Mouse (Mus musculus): ENCODE measurements around the gene Fbxl8. TPM values are rescaled to one million over a fixed set of nuclear protein-coding genes. Genes with fewer than 3 reads are reported as not detected.
A peak's percentile ranks its signal among the peaks of the same experiment; 100 is the strongest.
"Not testable (repeated sequence)": the region's sequence is repeated elsewhere in the genome, so short reads cannot be mapped to it uniquely, and the experiment has no call there.

The Fbxl8 gene
- 6.2 and 8.9 TPM in 2 replicates for polyA plus RNA-seq (2012; ENCODE audit: insufficient read depth, low replicate concordance)

GRCm38 (mm10) chr8:105264024-105264982 is at the start of gene Fbxl8, which contains the start of gene Tradd:
Fbxl8 (plus strand) TSS chr8:105264648.
Tradd (minus strand) TSS chr8:105264609.
- Histone ChIP-seq H3K4me1 (peaks cover 67% of the 10 kb centered on the region), H3K36me3 (replicated peaks; ENCODE audit: low read length) (peaks cover 55% of the 10 kb centered on the region), H3K27me3 (replicated peaks) (peaks cover 14% of the 10 kb centered on the region), H3K4me3 (replicated peaks) (peak within 1 kb of the TSS; percentile 98), H3K9me3 (peaks cover 20% of the 10 kb centered on the region)
- TF ChIP-seq FLI1 (IDR thresholded peaks at IDR 0.05; ENCODE audit: low read length) = no peak
- TF ChIP-seq GATA1 (IDR thresholded peaks at IDR 0.05; ENCODE audit: borderline replicate concordance, low read length) = no peak

- Histone ChIP-seq H3K9me3 (no peaks in the 10 kb centered on the region), H3K36me3 (replicated peaks; ENCODE audit: low read length) (peaks cover 23% of the 10 kb centered on the region), H3K4me1 (no peaks in the 10 kb centered on the region; the same call in 1 of the 2 replicates), H3K4me3 (replicated peaks) (no peak overlapping the region), H3K27me3 (replicated peaks) (no peaks in the 10 kb centered on the region)
- TF ChIP-seq FLI1 (IDR thresholded peaks at IDR 0.05; ENCODE audit: low read length) = no peak
Measured at GRCm38 (mm10) chr8:105217926-105218522, 46.4 kb upstream of the Fbxl8 start.

- TF ChIP-seq GATA1 (IDR thresholded peaks at IDR 0.05; ENCODE audit: borderline replicate concordance, low read length) (no peak), FLI1 (IDR thresholded peaks at IDR 0.05; ENCODE audit: low read length) (no peak)
- no peaks in the 10 kb centered on the region for H3K27me3 ChIP-seq (replicated peaks)
- peaks cover 8% of the 10 kb centered on the region for H3K36me3 ChIP-seq (replicated peaks; ENCODE audit: low read length)
- peaks cover 25% of the 10 kb centered on the region for H3K4me1 ChIP-seq
- no peaks in the 10 kb centered on the region for H3K9me3 ChIP-seq
- no peak overlapping the region for H3K4me3 ChIP-seq (replicated peaks)
Measured at GRCm38 (mm10) chr8:105223850-105224249, 40.6 kb upstream of the Fbxl8 start.

DNA sequence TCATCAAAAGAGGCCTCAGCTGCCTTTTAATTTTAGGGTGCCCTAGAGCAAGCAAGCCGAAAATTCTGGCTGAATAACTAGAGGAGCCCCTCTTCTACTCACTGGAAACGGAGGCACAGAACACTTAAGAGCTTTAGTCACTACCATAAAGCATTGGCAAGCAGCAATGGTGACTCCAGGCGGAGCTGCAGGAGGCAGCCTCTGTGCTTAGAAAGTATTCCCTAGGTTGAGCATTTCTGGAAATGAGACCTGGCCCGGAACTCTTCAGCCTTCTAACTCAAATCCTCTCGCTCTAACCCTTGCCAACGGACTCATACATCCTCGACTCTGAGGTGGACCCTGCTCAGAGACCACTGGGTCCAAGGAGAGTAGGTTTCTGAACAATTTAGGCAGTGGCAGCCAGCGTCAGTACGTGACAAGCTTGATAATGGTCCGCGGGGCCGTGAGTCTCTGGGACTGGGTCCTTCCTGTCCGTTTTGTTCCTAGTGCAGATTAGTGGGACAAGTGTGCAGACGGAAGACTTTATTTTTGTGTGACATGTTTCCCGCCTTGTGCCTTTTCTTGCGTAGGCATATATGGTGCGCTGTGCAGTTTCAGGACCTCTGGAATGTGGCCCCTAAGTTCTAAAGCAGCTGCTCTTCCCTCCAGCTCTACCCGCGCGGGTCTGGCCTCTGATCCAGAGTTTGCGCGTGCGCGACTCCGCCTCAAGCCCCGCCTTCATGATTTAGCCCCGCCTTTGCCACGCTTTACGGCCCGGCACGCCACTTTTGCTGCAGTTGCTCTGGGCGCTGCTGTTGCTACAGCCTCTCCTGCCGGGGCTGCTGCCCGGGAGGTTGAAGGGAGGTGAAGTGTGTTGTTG is 39.8 kb upstream of the Fbxl8 start, which contains the start of gene D230025D16Rik:
Gene D230025D16Rik (plus strand): TSS at position 733 of the 859 bp plus-strand sequence.
- no peaks in the 10 kb centered on the region for H3K9me3 ChIP-seq
- TF ChIP-seq FLI1 (IDR thresholded peaks at IDR 0.05; ENCODE audit: low read length) (no peak), GATA1 (IDR thresholded peaks at IDR 0.05; ENCODE audit: borderline replicate concordance, low read length) (no peak)

DNA sequence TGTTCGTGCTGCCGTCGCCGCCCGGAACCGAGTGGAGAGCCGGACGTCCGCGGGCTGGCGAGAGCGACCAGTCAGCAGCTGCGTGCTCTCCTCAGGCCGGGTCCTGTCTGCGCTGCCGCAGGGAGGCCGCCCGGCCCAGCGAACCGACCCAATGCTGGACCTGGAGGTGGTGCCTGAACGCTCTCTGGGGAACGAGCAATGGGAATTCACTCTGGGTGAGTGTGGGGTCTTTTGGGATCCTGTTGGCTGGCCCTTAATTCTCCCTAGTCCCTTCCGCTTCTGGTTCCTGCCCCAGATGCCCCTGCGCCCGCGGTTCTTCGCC is 39.2 kb upstream of the Fbxl8 start:
- Histone ChIP-seq H3K4me3 (replicated peaks) (peak overlapping the region; percentile 98), H3K4me1 (peaks cover 33% of the 10 kb centered on the region), H3K9me3 (no peaks in the 10 kb centered on the region), H3K36me3 (replicated peaks; ENCODE audit: low read length) (peaks cover 11% of the 10 kb centered on the region), H3K27me3 (replicated peaks) (no peaks in the 10 kb centered on the region)
- TF ChIP-seq GATA1 (IDR thresholded peaks at IDR 0.05; ENCODE audit: borderline replicate concordance, low read length) (no peak), FLI1 (IDR thresholded peaks at IDR 0.05; ENCODE audit: low read length) (no peak)

More for the DNA sequence above, 39.8 kb upstream of the Fbxl8 start, which contains the start of gene D230025D16Rik:
- Histone ChIP-seq H3K27me3 (replicated peaks) (no peaks in the 10 kb centered on the region), H3K4me1 (peaks cover 27% of the 10 kb centered on the region), H3K36me3 (replicated peaks; ENCODE audit: low read length) (peaks cover 8% of the 10 kb centered on the region), H3K4me3 (replicated peaks) (peak within 1 kb of the TSS; percentile 98)

- peaks cover 13% of the 10 kb centered on the region for H3K36me3 ChIP-seq (replicated peaks; ENCODE audit: low read length)
- peaks cover 39% of the 10 kb centered on the region for H3K4me1 ChIP-seq
- no peak for TF ChIP-seq GATA1 (IDR thresholded peaks at IDR 0.05; ENCODE audit: borderline replicate concordance, low read length)
- no peaks in the 10 kb centered on the region for H3K27me3 ChIP-seq (replicated peaks)
- H3K4me3 ChIP-seq (replicated peaks) = peak overlapping the region; percentile 98
- no peaks in the 10 kb centered on the region for H3K9me3 ChIP-seq
Measured at GRCm38 (mm10) chr8:105225917-105226316, 38.5 kb upstream of the Fbxl8 start.

- Histone ChIP-seq H3K36me3 (replicated peaks; ENCODE audit: low read length) (peaks cover 59% of the 10 kb centered on the region), H3K4me1 (peaks cover 34% of the 10 kb centered on the region), H3K9me3 (no peaks in the 10 kb centered on the region), H3K4me3 (replicated peaks) (no peak overlapping the region), H3K27me3 (replicated peaks) (no peaks in the 10 kb centered on the region)
- TF ChIP-seq GATA1 (IDR thresholded peaks at IDR 0.05; ENCODE audit: borderline replicate concordance, low read length) (no peak), FLI1 (IDR thresholded peaks at IDR 0.05; ENCODE audit: low read length) (no peak)
Measured at GRCm38 (mm10) chr8:105231503-105232320, 32.7 kb upstream of the Fbxl8 start.

DNA sequence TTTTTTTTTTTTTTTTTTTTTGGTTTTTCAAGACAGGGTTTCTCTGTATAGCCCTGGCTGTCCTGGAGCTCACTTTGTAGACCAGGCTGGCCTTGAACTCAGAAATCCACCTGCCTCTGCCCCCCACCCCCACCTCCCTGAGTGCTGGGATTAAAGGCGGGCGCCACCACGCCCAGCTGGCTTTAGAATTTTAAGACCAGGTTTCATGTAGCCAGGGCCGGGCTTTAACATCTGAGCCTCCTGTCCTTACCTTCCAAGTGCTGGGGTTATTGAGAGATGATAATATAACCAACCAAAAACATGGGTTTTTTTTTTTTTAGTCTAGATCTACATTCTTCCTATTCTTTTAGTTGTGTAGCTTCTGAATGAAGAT is 32.1 kb upstream of the Fbxl8 start:
- not testable (repeated sequence) for H3K4me3 ChIP-seq (replicated peaks); H3K9me3 ChIP-seq; H3K27me3 ChIP-seq (replicated peaks)
- Histone ChIP-seq H3K36me3 (replicated peaks; ENCODE audit: low read length) (peaks cover 64% of the 10 kb centered on the region), H3K4me1 (peaks cover 29% of the 10 kb centered on the region)

All from megakaryocyte, embryonic 14.5 days (primary cell).